Mouse (Mus musculus) mouse trophoblast stem cell (cell line): ENCODE measurements around the gene Nup62.

Experiments
- in situ Hi-C, 2 experiments: fragments of 300-500 bp; cut with MseI, MboI; formaldehyde crosslinking; loops; 2 replicates in 1 of 2; 3 replicates in 1 of 2; pipeline ENCODE4 v1.15.1; 2025

Gene Nup62

DNA sequence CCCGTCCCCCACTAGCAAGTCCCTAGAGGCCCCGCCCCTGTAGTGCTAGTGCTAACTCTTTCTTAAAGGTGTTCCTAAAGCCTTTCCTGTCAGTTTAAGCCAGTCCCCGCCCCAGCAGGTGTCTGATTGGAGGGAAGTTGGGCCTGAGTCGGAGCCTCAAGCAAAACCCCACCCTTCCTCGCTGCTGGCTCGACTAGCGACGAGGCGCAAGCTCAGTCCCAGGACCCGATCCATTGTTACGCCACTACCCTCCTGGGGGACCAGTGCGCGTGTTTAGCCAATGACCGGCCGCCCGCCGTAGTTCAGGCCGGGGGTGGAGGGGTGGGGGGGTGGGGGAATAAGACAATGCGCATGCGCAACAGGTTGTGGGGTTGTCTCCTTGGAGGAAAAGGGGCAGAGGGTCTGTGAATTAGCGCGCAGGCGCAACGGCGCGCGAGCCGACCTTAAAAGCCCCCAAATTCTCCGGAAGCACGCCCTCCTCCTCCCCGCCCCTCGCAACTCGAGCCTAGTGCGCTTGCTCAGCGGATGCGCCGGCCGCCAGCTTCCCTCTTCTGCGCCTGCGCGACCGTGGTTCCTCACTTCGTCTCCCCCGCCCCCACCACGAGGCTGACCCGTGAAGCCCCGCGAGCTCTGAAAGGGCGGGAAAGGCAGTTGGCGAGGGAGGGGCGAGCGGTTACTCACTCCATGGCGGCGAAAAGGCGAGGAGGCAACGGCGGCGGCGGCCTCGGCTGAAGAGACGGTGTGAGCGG is at the start of gene Nup62, which contains the start of gene Il4i1:
Gene Nup62 (plus strand): TSS at position 368 of the 749 bp plus-strand sequence.
Gene Il4i1 (plus strand): TSS at position 667 of the 749 bp plus-strand sequence.
- in situ Hi-C loops = no loop called here

DNA sequence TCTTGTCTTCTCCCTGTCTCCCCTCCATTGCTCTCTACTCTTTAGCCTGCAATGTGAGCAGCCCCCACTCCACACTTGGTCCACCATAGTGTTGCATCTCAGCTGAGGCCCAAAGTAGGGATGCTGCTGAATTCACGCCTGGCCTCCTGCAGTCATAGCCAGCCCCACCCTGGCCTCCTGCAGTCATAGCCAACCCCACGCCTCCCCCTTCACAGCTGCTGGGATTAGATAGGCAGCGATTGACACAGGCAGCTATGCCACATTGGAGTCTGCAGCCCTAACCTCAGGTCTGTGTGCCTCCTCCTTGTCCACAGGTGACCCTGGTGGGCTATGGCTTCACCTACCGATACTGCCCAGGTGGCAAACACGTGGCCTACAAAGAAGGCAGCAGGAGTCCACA is 47.8 kb upstream of the Nup62 start:
- in situ Hi-C loops = no loop called here

DNA sequence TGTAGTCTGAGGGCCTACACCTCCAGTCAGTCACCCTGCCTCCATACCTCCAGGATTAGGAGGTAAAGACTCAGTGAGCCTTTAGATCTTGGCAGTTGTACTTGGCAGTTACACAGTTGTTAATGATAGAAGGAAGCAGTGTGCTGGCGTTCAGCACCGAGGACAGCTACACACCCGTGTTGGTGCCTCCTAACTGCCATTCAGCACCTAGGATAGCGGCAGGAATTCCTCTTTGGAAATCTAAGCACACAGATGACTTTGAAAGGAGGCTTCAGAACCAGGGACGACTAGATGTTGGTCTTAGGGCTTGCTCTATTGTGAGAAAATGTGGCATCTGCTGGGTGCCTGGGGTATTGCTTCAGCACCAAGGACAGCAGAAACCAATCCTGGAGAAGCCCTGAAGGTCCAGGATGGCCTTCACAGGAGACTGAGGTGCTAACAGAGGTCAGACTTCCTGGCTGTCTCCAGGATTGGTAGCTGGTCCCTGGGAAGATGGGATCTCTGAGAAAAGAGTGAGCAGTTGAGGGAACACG is 45.8 kb upstream of the Nup62 start:
- in situ Hi-C loops = no loop called here

DNA sequence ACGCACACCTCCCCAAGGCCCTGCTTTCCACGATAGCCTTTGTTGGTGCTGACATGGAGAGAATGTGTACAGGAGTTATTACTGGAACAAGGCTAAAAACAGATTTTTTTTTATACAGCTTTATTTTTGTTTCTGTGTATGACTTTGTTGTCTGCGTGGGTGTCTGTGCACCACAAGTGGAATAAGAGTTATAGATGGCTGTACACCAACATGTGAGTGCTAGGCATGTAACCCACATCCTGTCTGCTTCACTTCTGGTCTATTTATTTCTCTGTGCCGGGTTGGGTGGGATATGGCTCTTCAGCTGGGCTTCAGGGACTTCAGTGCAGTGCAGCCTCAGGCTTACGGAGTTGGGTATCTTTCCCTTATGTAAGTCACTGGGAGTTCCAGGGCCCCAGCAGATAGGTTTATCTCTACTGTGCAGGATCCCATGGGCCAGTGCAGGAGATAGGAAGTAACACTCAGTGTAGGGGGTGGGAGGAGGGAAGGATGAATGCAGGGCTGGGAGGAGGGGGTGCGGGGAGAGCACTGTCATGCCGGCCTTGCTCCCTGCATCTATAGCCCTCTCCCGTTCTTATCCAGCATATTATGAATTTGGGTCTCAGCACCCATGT is 43.2 kb upstream of the Nup62 start:
- in situ Hi-C loops = no loop called here

DNA sequence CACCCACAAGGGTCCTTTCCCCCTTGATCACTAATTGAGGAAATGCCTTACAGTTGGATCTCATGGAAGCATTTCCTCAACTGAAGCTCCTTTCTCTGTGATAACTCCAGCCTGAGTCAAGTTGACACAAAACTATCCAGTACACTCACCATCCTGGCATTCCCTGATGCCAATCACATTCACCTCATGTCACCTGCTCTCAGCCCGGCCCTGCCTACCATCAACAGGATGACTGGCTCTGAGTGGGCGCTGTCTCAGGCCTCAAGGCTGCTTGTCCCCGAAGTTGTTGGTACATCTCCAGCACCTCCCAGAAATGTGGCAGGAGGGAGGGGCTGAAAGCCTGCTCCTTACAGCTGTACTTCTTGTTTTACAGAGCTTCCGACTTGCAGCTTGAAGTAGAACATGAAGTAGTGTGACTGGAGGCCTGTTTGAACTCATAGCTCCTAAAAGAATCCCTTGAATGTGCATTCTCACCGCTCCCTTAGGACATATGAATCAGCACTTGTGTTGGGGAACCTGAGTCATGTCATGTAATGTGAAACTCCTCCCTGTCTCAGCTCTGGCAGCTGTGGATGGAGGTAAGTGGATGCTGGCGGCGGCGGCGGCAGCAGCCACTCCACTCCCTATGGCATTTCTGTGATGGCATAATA is 38.9 kb upstream of the Nup62 start:
- in situ Hi-C loops = no loop called here

DNA sequence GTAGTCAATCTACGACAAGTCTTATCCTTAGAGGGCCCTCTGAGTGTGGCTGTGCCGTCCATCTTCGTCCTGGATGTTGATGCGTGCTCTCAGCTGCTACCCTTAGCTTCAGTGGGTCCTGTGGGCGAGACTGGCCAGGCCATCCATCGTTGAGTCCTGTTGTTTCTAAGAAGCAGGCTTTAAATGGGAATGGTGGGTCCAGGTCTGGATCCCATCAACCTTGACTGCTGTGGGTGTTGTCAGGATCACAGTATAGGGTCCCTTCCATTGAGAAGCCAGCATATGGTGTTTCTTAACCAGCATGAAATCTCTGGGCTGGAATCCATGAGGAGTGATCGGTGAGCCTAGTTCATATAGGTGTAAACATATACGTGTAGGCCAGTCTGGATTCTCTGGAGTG is 35.8 kb upstream of the Nup62 start:
- in situ Hi-C loops = no loop called here

DNA sequence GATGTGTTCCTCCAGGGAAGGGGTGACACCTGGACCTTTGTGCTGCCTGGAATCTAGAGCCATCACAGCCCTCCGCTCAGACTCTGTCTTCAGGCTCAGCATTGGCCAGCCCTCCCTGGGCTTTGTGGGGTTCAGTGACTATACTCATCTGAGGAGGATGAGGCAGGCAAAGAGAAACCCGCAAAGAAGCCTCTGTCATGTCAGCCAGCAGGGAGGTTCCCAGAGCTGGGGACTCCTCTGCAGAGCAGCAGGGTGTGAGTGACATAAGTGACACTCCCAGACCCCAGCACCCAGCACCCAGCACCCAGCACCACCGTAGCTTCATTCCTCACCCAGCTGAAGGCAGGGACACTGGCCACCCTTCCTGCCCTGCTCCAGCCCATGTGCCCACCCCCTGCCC is 26.4 kb upstream of the Nup62 start:
- in situ Hi-C loops = no loop called here

DNA sequence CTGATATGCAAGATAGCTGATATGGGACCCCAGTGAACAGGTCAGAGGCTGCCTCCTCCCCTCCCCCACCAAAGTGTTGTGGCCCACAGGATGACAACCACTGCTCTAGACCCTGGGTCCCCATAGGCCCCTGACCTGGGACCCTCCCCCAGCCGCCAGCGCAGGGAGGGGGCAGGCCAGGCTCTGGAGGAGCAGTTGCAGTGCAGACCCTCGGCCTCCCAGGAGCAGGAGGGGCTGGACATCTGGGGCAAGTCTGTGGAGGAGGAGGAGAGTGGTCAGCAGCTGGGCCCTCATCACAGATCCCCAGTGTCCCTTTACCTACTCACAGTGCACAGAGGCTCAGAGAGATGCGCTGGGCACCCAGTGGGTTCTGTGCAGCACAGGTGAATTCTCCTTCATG is 25.8 kb upstream of the Nup62 start:
- in situ Hi-C loops = loop anchor here (5.0 kb wide), 1 partner anchor 1378 kb away; no protein-coding TSS in a partner anchor

DNA sequence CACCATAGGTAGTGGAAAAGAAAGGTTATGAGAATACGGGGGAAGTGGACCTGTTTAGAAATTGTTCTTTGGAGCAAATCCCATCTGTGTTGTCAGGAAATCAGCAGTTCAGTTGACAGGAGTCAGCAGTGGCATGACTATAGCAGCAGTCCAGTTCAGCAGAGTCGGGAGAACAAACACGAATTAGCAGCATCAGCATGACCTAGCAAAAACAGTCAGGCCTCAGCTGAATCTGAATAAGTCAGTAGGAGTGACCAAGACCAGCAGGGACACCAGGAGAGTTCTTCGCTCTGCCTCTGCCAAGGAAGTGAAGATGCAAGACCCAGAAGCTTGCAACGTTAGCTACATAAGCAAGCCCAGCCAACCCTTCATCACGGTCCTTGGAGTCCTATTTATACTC is 23.1 kb upstream of the Nup62 start:
- in situ Hi-C loops = loop anchor here (5.0 kb wide), 1 partner anchor 1380 kb away; no protein-coding TSS in a partner anchor

DNA sequence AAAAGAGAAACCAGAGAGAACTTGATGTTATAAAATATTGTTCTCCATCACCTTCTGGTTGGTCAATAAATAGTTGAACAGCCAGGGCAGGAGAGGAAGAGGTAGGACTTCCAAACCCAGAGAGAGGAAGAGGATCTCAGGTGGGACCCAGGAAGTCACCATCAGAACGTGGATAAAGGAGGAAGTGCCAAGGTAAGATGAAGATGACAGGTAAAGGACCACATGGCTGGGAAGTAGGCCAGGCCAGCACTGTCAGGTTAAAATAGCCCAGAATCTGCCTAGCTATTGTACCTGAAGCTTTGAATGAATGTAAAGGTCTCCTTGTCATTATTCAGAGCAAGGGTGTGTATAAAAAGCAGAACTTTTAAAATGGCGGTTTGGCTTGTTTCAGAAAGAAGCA is 7.0 kb upstream of the Nup62 start:
- in situ Hi-C loops = no loop called here

DNA sequence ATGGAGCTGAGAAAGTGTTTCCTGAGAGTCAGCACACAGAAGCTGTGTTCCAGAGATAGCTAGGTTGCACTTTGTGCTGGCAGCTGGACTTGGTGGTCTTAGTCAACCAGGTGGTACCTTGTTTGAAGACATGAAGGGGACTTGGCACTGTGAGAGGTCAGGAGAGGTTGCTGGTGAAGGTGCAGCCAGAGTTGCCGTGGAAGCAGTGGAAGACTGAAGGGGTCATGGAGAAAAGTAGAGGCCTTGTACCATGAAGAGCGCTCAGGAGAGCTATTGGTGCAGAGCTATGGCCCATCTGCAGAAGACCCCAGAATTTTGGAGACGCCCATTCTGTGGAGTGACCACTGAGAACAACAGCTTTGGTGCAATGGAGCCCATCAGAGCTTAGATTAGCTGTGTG is 6.4 kb upstream of the Nup62 start:
- in situ Hi-C loops = no loop called here

DNA sequence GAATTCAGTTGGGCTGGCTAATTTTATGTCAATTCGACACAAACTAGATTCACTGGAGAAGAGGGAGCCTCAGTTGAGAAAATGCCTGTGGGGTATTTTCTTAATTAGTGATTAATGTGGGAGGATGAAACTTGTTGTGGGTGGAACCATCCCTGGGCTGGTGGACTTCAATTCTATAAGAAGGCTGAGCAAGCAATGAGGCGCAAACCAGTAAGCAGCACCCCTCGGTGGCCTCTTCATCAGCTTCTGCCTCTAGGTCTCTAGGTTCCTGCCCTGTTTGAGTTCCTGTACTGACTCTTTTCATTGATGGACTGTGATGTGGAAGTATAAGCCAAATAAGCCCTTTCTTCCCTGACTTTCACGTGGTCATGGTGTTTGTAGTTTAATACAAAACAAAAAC is 5.5 kb upstream of the Nup62 start:
- in situ Hi-C loops = no loop called here

DNA sequence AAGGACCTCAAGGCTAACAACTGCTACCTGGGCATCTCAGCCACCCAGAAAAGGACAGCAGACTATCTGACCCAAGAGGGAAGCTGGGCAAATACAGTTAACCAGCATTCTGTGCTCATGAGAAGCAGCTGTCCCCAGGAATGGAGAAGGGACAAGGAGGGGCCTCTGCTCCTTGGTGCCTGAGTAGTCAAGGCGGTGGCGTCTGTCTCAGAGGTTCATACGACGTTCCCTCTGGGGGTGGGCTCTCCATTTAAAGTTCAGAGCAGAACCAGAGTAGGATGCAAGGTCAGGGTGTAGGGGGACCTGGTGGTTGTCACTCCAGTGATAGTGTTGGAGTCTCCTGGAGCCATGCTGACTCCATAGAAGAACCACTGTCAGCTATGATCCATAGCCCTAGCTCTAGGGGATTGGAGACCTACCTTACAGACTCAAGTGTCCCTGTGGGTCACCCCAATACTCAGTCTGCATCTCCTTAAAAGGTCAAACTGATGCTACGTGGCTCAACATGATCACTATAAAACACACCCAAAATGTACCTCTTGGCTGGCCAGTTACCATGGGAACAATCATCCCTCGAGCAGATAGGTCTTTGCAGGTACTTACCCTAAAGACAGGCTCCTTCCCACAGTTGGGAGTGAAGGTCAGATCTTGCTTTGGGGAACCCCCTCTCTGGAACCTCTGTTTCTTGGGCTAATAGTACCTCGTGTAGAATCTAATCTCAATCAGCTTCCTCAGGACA is 4.9 kb upstream of the Nup62 start:
- in situ Hi-C loops = no loop called here

DNA sequence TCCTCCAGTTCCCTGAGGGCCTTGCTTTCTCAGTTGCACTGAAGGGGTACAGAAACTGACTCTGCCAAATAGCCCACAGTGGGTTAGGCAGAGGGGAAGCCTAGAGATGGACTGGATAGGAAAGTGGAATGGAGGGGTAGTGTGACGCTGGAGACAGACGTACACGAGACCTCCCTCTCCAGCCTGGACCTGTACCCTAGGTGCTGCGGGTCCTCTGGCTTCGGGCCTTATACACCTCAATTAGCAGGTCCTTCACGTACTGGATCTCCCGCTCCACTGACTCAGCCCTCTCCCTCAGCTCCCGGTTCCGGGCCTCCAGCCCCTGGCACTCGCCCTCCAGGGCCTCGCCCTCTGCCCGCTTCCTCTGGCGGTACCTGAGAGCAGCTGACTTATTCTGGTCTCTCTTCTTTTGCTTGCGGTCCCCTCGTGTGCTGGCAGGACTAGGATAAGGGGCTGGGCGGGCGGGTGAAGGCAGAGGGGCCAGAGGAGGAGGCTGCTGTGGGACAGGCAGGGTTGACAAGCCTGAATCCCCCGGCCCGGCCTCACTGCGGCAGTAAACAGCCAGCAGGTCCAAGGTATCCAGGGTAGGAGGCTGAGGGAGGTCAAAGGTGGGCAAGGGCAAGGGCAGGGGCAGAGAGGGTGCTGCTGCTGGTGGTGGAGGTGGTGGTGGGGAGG is 3.1 kb upstream of the Nup62 start:
- in situ Hi-C loops = no loop called here

DNA sequence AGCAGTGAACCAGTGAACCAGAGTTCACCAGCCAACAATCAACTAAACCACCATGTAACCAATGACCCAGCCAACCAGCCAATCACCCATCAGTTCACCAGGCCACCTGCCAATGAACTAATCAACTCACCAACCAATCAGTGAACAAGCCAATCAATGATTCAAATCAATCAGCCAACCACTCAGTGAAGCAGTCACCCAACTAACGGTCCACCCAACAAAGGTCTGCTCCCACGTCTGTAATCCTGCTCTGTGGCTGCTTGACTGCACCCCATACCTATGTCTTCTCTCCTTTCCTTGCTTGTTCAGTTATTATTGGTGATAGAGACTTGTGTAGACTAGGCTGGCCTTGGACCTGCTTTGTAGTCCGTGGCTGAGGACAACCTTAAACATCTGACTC is 1.9 kb upstream of the Nup62 start:
- in situ Hi-C loops = no loop called here

DNA sequence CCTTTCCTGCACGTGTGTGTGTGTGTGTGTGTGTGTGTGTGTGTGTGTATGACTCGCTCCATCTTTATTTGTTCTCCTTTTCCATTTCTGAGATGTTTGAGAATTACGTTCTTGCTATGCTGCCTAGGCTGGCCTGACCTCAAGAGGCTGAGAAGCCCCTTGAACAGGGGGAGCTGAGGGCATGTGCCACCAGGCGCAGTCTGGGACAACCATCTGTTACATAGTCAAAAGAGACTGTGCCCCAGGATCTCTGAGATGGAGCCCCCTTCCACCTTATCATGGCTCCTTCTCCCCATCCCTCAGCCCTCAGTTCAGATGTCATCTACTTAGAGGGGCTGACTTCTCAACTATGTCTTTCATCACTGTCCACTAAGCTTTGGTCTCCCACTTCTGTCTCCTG is 1.5 kb upstream of the Nup62 start:
- in situ Hi-C loops = no loop called here

DNA sequence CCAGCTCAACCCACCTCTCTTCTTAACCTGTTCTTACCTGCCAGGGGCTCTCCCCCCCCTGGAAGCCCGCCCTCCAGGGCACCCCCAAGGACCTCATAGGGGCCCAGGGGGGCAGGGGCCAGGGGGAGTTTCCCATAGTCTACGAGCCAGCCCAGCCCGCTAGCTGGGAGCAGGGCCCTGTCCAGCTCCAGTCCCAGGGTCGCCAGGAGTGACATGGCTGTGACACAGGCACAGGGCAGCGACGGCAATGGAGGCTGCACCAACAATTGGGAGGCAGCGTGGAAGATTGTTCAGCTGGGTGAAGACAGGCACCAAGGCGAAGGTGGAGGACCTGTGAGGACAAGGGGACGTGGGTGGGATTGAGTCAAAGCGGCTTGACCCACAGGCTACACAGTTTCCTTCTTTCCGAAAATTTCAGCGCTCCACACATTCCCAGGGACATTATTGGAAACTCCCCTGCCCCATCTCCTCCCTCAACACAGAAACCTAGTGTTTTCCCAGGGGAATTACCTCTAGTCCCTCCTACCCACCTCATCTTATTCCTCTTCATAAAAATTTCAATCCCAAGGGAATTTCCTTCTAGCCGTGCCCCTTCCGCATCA is 835 bp upstream of the Nup62 start:
- in situ Hi-C loops = no loop called here

DNA sequence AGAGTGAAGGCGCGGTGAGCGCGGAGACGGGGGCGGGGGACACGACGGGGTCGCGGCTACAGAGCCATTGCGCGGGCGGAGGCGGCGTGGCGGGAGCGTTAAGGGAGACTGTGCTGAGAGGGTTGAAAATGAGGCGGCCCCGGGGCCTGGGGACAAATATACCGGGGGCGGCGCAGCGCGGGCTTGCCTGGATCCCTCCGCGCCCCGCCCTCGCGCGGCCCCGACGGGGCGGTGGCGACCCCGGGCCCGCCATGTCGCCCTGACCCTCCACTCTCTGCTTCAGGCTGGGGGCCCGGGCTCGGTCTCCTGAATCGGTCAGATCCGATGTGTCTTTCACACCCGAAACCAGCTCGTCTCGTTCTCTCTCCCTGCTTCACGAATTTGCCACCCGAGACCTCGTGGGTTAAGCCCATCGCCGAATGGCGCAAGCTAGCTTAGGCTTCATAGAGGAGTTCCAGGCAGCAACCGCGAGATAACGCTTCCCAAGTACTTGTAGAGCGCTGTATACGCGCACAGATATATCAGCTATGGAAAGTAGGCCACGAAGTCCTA is 658 bp downstream of the Nup62 start, which contains the start of gene Atf5:
Gene Atf5 (minus strand): TSS at position 189 of the 552 bp plus-strand sequence.
- in situ Hi-C loops = no loop called here

DNA sequence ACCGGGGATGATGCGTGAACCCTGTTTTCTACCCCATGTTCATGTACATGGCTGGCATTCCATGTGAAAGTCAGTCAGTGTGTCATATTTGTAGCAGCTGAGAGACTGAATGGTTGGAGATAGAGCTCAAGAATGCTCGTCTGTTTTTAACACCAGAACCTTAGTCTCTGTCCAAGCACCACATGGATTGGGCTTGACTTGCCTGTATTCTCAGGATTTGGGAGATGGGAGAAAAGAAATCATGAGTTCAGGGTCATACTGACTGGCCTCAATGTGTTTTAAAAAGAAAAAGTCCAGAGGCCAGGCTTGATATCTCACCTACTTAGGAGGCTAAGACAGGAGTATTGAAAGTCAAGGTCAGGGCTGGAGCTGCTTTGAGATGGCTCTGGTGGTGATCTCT is 1.6 kb downstream of the Nup62 start:
- in situ Hi-C loops = no loop called here

DNA sequence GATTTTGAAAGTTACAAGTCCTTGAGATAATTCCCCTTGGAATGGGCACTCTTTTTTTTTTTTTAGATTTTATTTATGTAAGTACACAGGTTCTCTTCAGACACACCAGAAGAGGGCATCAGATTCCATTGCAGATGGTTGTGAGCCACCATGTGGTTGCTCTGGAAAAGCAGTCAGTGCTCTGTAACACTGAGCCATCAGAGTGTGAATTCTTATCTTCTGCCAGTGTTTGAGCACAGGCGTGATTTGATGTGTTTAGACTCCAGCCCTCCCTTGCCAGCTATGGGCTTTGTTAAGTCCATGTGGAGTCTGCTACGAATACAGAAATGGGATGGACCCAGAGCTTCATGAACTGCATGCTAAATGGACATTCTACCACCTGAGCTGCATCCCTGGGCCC is 2.3 kb downstream of the Nup62 start:
- in situ Hi-C loops = no loop called here
